ENCODE assay signal across 7 mouse cellular contexts in the genomic region with DNA sequence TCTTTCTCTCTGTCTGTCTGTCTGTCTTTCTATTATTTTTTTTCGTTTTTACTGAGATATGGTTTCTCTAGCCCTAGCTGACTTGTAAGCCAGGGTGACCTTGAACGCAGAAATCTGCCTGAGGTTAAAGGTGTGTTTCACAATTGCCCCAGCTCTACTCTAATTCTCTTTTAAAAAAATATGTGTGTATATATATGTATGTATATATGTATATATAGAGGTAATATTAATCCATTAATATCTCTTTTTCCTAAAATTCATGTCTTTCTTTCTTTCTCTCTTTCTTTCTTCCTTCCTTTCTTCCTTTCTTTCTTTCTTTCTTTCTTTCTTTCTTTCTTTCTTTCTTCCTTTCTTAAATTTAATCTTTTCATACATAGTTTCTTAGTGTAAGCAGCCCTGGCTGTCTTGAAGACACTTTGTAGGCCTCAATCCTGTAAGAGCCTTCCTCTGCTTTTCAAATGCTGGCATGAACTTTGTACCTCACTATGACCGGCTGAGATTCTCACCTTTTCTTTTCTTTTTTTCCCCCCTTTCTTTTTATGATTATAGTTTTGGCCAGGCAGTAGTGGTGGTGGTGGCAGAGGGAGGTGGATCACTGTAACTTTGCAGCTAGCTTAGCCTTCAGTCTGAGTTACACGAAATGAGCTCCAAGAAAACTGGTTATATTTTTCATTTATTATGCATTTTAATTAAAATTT.
DNase-seq lines count a peak whose midpoint lies in the region; ATAC-seq lines count a peak whose summit lies in the region.
"Not testable (repeated sequence)": the region's sequence is repeated elsewhere in the genome, so short reads cannot be mapped to it uniquely, and the experiment has no call there.

No protein-coding gene starts in this region.

- WGBS in embryonic facial prominence, embryonic 14.5 days: 57% methylated on average over 2 of the region's 4 CpGs
- 33% methylated on average over 3 of the region's 4 CpGs for WGBS in heart, embryonic 12.5 days
- WGBS in limb, embryonic 13.5 days: 56% methylated on average over 3 of the region's 4 CpGs
- 35% methylated on average over 3 of the region's 4 CpGs for WGBS in lung, embryonic 15.5 days
- 46% methylated on average over 2 of the region's 4 CpGs for WGBS in neural tube, embryonic 11.5 days

- not testable (repeated sequence) for H3K4me3 ChIP-seq in embryonic facial prominence, embryonic 14.5 days (ENCODE audit: low read depth, low read length); heart, embryonic 12.5 days; limb, embryonic 13.5 days; lung, embryonic 15.5 days; neural tube, embryonic 11.5 days (ENCODE audit: low read depth, low read length)

- H3K27me3 ChIP-seq in embryonic facial prominence, embryonic 14.5 days (replicated peaks; ENCODE audit: control insufficient read depth, insufficient read depth, low read length); heart, embryonic 12.5 days (replicated peaks); limb, embryonic 13.5 days; lung, embryonic 15.5 days; neural tube, embryonic 11.5 days (ENCODE audit: control insufficient read depth, insufficient read depth, low read length): not testable (repeated sequence)

- H3K36me3 ChIP-seq in embryonic facial prominence, embryonic 14.5 days (ENCODE audit: control insufficient read depth, insufficient read depth, low read length); heart, embryonic 12.5 days; limb, embryonic 13.5 days; lung, embryonic 15.5 days; neural tube, embryonic 11.5 days (ENCODE audit: control insufficient read depth, insufficient read depth, low read length): not testable (repeated sequence)

- not testable (repeated sequence) for H3K27ac ChIP-seq in embryonic facial prominence, embryonic 14.5 days (replicated peaks; ENCODE audit: low read depth, low read length); heart, embryonic 12.5 days (ENCODE audit: poor library complexity, severe bottlenecking); limb, embryonic 13.5 days; lung, embryonic 15.5 days; neural tube, embryonic 11.5 days (ENCODE audit: low read depth, low read length)

- H3K9ac ChIP-seq in embryonic facial prominence, embryonic 14.5 days (ENCODE audit: low read depth, low read length); heart, embryonic 12.5 days; limb, embryonic 13.5 days; lung, embryonic 15.5 days; neural tube, embryonic 11.5 days (ENCODE audit: low read length): not testable (repeated sequence)

- peak; percentile 8 for DNase-seq in R1 (ENCODE audit: low read depth, low spot score)
- not testable (repeated sequence) for DNase-seq in embryonic facial prominence, embryonic 14.5 days (ENCODE audit: low spot score); neural tube, embryonic 11.5 days (ENCODE audit: low spot score)
- DNase-seq in induced T-regulatory cell, adult 2 months (ENCODE audit: low read depth): peak; percentile 26

- not testable (repeated sequence) for H3K4me2 ChIP-seq in embryonic facial prominence, embryonic 14.5 days (ENCODE audit: low read depth, low read length); heart, embryonic 12.5 days; limb, embryonic 13.5 days (replicated peaks); lung, embryonic 15.5 days; neural tube, embryonic 11.5 days (ENCODE audit: low read depth)

- H3K4me1 ChIP-seq in embryonic facial prominence, embryonic 14.5 days (ENCODE audit: control insufficient read depth, insufficient read depth, low read length); heart, embryonic 12.5 days (replicated peaks); limb, embryonic 13.5 days; lung, embryonic 15.5 days; neural tube, embryonic 11.5 days (ENCODE audit: control insufficient read depth, insufficient read depth, low read length): not testable (repeated sequence)

- not testable (repeated sequence) for H3K9me3 ChIP-seq in embryonic facial prominence, embryonic 14.5 days (ENCODE audit: control insufficient read depth, low read length); heart, embryonic 12.5 days (replicated peaks); limb, embryonic 13.5 days; lung, embryonic 15.5 days; neural tube, embryonic 11.5 days (ENCODE audit: control insufficient read depth, low read length)

- ATAC-seq in embryonic facial prominence, embryonic 14.5 days (ENCODE audit: low read depth): peak; percentile 78
- ATAC-seq in heart, embryonic 12.5 days (ENCODE audit: insufficient number of reproducible peaks, low FRiP score): peak; percentile 41; the same call in 1 of the 2 replicates
- peak; percentile 37; the same call in 1 of the 2 replicates for ATAC-seq in limb, embryonic 13.5 days (ENCODE audit: low FRiP score, low read depth)
- ATAC-seq in lung, embryonic 15.5 days (ENCODE audit: borderline replicate concordance, extremely low read depth, low FRiP score, low TSS enrichment): peak; percentile 63
- 0 out of 2 replicates have a peak, but pooled peaks have one; percentile 64 for ATAC-seq in neural tube, embryonic 11.5 days (ENCODE audit: insufficient read depth, low FRiP score, low TSS enrichment)
